Mouse (Mus musculus) cerebellum, adult 2 months (tissue): Measurements from ENCODE around the gene Ccdc148. TPM values are rescaled to one million over a fixed set of nuclear protein-coding genes. Genes with fewer than 3 reads are reported as not detected.

Experiments used
- DNase-seq, 2 experiments: peaks; one replicate each; pipeline ENCODE4 v3.0.0; 2021
- H3K27ac ChIP-seq: fragments of 200-500 bp; 2 replicates; pipeline ENCODE4 v1.5.1; 2012; ENCODE audit warnings: low read length, control low read depth, inconsistent platforms; ENCODE audit not compliant: insufficient read depth
- H3K27me3 ChIP-seq: fragments of 200-500 bp; 2 replicates; pipeline ENCODE4 v1.6.1; 2012; ENCODE audit warnings: inconsistent platforms, mild to moderate bottlenecking, low read length, moderate library complexity; ENCODE audit not compliant: control insufficient read depth, insufficient read depth
- H3K4me1 ChIP-seq: fragments of 200-500 bp; 2 replicates; pipeline ENCODE4 v1.6.1; 2011; ENCODE audit warnings: low read length; ENCODE audit not compliant: control insufficient read depth, insufficient read depth
- H3K4me3 ChIP-seq: fragments of 200-500 bp; replicated peaks from 2 replicates; pipeline ENCODE3; 2011; ENCODE audit warnings: mild to moderate bottlenecking, low read depth, low read length, control low read depth; ENCODE audit not compliant: insufficient read depth
- CTCF ChIP-seq: fragments of 200-500 bp; IDR thresholded peaks from 2 replicates; pipeline ENCODE4 v1.5.1; 2011; ENCODE audit warnings: low read depth, mild to moderate bottlenecking, control low read depth, low read length, moderate library complexity, borderline replicate concordance; ENCODE audit not compliant: insufficient read depth
- POLR2A ChIP-seq: fragments of 200-500 bp; IDR thresholded peaks from 2 replicates; pipeline ENCODE4 v1.6.1; 2011; ENCODE audit warnings: low read length, control low read depth, borderline replicate concordance; ENCODE audit not compliant: insufficient read depth
- WGBS: fragments of 180-500 bp; shearing (Covaris S2); methylation state at CpG from one replicate; pipeline ENCODE4 v1.1.7; 2018; 5-methylcytosine and 5-hydroxymethylcytosine counted together
- polyA plus RNA-seq: library from polyadenylated mRNA; depleted of rRNA; stranded (reverse); fragments of >200 nt; gene quantifications from 2 replicates; pipeline ENCODE4 v1.2.3, GENCODE M21; 2012; rRNA removed

Gene Ccdc148
- polyA plus RNA-seq, 1 experiment = 4.0 TPM

GRCm38 (mm10) chr2:58786681-58787080 is 373.8 kb downstream of the Ccdc148 start:
- no peak for DNase-seq
- no peaks in the 10 kb centered on the region for H3K27me3 ChIP-seq
- H3K27ac ChIP-seq = no peak overlapping the region
- peaks cover 7% of the 10 kb centered on the region for H3K4me1 ChIP-seq
- no peak for TF ChIP-seq POLR2A
- no peak for TF ChIP-seq CTCF
- 82% methylated on average over 8 of the region's 8 CpGs for WGBS
- no peak overlapping the region for H3K4me3 ChIP-seq

GRCm38 (mm10) chr2:58786177-58786576 is 374.3 kb downstream of the Ccdc148 start:
- TF ChIP-seq POLR2A = no peak
- TF ChIP-seq CTCF = no peak
- WGBS = 96% methylated on average over 3 of the region's 3 CpGs
- H3K27ac ChIP-seq = no peak overlapping the region
- no peak overlapping the region for H3K4me3 ChIP-seq
- no peaks in the 10 kb centered on the region for H3K27me3 ChIP-seq
- no peak for DNase-seq
- peaks cover 7% of the 10 kb centered on the region for H3K4me1 ChIP-seq

DNA sequence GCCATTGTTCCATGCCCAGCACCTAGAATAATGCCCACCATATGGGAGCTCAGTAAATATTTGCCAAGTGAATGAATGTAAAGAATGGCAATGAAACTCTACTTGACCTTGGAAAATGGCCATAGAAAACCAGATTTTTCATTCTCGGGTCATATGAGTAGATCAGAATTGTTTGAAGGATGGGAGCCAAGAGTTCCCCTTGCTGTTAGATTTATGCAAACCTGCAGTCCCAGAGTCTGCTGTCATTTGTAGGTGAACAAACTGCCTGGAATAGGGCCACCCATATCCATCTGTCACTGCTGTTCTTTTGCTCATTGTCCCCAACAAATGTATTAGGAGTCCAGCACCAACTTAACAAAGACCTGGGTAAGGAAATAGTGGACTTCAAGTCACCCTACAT is 377.0 kb downstream of the Ccdc148 start:
- Histone ChIP-seq H3K4me3 (no peak overlapping the region), H3K4me1 (peaks cover 7% of the 10 kb centered on the region), H3K27ac (peak overlapping the region; percentile 47; the same call in 1 of the 2 replicates), H3K27me3 (no peaks in the 10 kb centered on the region)
- WGBS = 17% methylated on average over 1 of the region's 1 CpGs
- DNase-seq = peak; percentile 71 to 90
- TF ChIP-seq POLR2A = no peak
- TF ChIP-seq CTCF = no peak

GRCm38 (mm10) chr2:58778986-58779495 is 381.4 kb downstream of the Ccdc148 start:
- Histone ChIP-seq H3K4me3 (no peak overlapping the region), H3K4me1 (peaks cover 7% of the 10 kb centered on the region), H3K27ac (no peak overlapping the region), H3K27me3 (no peaks in the 10 kb centered on the region)
- 94% methylated on average over 3 of the region's 3 CpGs for WGBS
- TF ChIP-seq CTCF (no peak), POLR2A (no peak)
- no peak for DNase-seq

DNA sequence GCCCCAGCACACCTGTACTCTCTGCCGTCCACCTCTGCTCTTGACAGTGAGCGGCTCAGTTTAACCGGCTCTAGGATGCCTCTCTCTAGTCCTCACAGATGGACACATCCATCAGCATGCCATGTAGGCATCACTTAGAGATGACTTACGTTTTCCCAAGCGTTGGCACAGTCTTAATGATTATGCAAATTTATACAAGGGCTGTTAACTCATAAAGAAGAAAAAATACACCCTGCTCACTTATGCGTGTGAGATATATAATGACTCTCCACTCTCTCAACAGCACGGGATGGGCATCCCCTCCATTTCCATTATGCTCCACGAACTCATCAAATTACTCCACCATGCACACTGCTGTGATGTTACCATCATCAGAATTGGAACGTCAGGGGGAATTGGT is 386.6 kb downstream of the Ccdc148 start:
- Histone ChIP-seq H3K4me3 (no peak overlapping the region), H3K4me1 (no peaks in the 10 kb centered on the region), H3K27me3 (no peaks in the 10 kb centered on the region), H3K27ac (no peak overlapping the region)
- TF ChIP-seq CTCF (no peak), POLR2A (no peak)
- DNase-seq = no peak
- 32% methylated on average over 9 of the region's 9 CpGs for WGBS

Other genes with a start within 250 kb of the Ccdc148 start
- 200 and 203 TPM in 2 replicates for gene Pkp4, start 167 bp upstream of the Ccdc148 start, polyA plus RNA-seq